Mouse (Mus musculus) lung, postnatal 0 days (tissue): ENCODE measurements around the gene Gdap1l1.

Experiments used
- CTCF ChIP-seq: IDR thresholded peaks from 2 replicates; pipeline ENCODE4 v1.5.1; 2016; ENCODE audit warnings: antibody characterized with exemption, mild to moderate bottlenecking
- EP300 ChIP-seq: IDR thresholded peaks from 2 replicates; pipeline ENCODE4 v1.6.1; 2016; ENCODE audit warnings: antibody characterized with exemption, mild to moderate bottlenecking, control low read depth

GRCm38 (mm10) chr2:163439488-163439887 lies 1.2 kb downstream of the Gdap1l1 start:
- no peak for TF ChIP-seq CTCF
- TF ChIP-seq EP300, result no peak
